Mouse (Mus musculus): ENCODE measurements around the gene Olfr1342. TPM values are rescaled to one million over a fixed set of nuclear protein-coding genes. Genes with fewer than 3 reads are reported as not detected.
A peak's percentile ranks its signal among the peaks of the same experiment; 100 is the strongest.

Olfr1342 gene
- polyA plus RNA-seq, 1 experiment, result 0.40 TPM

- TF ChIP-seq EP300 (IDR thresholded peaks at IDR 0.05; ENCODE audit: insufficient read depth, low read depth, low read length) (no peak), CTCF (IDR thresholded peaks at IDR 0.05; ENCODE audit: low read depth, low read length) (no peak), POLR2A (IDR thresholded peaks at IDR 0.05; ENCODE audit: insufficient read depth, low read length) (no peak)
- no peak overlapping the region for H3K9ac ChIP-seq (ENCODE audit: low read depth, poor library complexity, severe bottlenecking)
- no peaks in the 10 kb centered on the region for H3K27me3 ChIP-seq (ENCODE audit: control insufficient read depth, insufficient read depth, low read length, poor library complexity, severe bottlenecking)
- no peak overlapping the region for H3K4me3 ChIP-seq (ENCODE audit: low read depth, low read length)
- H3K27ac ChIP-seq (ENCODE audit: insufficient read depth, low read length), result no peak overlapping the region
- H3K4me1 ChIP-seq (ENCODE audit: control insufficient read depth, insufficient read depth, low read length), result no peaks in the 10 kb centered on the region
- no peaks in the 10 kb centered on the region for H3K36me3 ChIP-seq (ENCODE audit: control insufficient read depth, insufficient read depth, low read length, poor library complexity, severe bottlenecking)
- no peaks in the 10 kb centered on the region for H3K9me3 ChIP-seq (replicated peaks; ENCODE audit: control insufficient read depth, insufficient read depth, low read length, poor library complexity, severe bottlenecking)
Observed at GRCm38 (mm10) chr4:118721742-118722483, 29.4 kb upstream of the Olfr1342 start.

GRCm38 (mm10) chr4:118719838-118720237 lies 27.3 kb upstream of the Olfr1342 start, which contains the start of gene Olfr1340:
Olfr1340 (plus strand) TSS chr4:118720138.
- TF ChIP-seq CTCF (IDR thresholded peaks at IDR 0.05; ENCODE audit: low read depth, low read length) (no peak), POLR2A (IDR thresholded peaks at IDR 0.05; ENCODE audit: insufficient read depth, low read length) (no peak), EP300 (IDR thresholded peaks at IDR 0.05; ENCODE audit: insufficient read depth, low read depth, low read length) (no peak)
- no peaks in the 10 kb centered on the region for H3K27me3 ChIP-seq (ENCODE audit: control insufficient read depth, insufficient read depth, low read length, poor library complexity, severe bottlenecking)
- H3K9me3 ChIP-seq (replicated peaks; ENCODE audit: control insufficient read depth, insufficient read depth, low read length, poor library complexity, severe bottlenecking), result no peaks in the 10 kb centered on the region
- H3K9ac ChIP-seq (ENCODE audit: low read depth, poor library complexity, severe bottlenecking), result no peak within 1 kb of the TSS
- no peak within 1 kb of the TSS for H3K27ac ChIP-seq (ENCODE audit: insufficient read depth, low read length)
- H3K4me3 ChIP-seq (ENCODE audit: low read depth, low read length), result no peak within 1 kb of the TSS
- H3K4me1 ChIP-seq (ENCODE audit: control insufficient read depth, insufficient read depth, low read length), result no peaks in the 10 kb centered on the region
- no peaks in the 10 kb centered on the region for H3K36me3 ChIP-seq (ENCODE audit: control insufficient read depth, insufficient read depth, low read length, poor library complexity, severe bottlenecking)

GRCm38 (mm10) chr4:118711656-118712055 lies 19.1 kb upstream of the Olfr1342 start:
- Histone ChIP-seq H3K27me3 (ENCODE audit: control insufficient read depth, insufficient read depth, low read length, poor library complexity, severe bottlenecking) (no peaks in the 10 kb centered on the region), H3K9ac (ENCODE audit: low read depth, poor library complexity, severe bottlenecking) (no peak overlapping the region), H3K4me1 (ENCODE audit: control insufficient read depth, insufficient read depth, low read length) (no peaks in the 10 kb centered on the region), H3K9me3 (replicated peaks; ENCODE audit: control insufficient read depth, insufficient read depth, low read length, poor library complexity, severe bottlenecking) (0 out of 2 replicates have a peak, but pooled peaks cover 2% of the 10 kb centered on the region), H3K36me3 (ENCODE audit: control insufficient read depth, insufficient read depth, low read length, poor library complexity, severe bottlenecking) (no peaks in the 10 kb centered on the region), H3K27ac (ENCODE audit: insufficient read depth, low read length) (peak overlapping the region; percentile 79), H3K4me3 (ENCODE audit: low read depth, low read length) (no peak overlapping the region)
- TF ChIP-seq EP300 (IDR thresholded peaks at IDR 0.05; ENCODE audit: insufficient read depth, low read depth, low read length) (peak; percentile 83), CTCF (IDR thresholded peaks at IDR 0.05; ENCODE audit: low read depth, low read length) (no peak)

GRCm38 (mm10) chr4:118708086-118708485 lies 15.5 kb upstream of the Olfr1342 start:
- Histone ChIP-seq H3K4me3 (ENCODE audit: low read depth, low read length) (no peak overlapping the region), H3K9me3 (replicated peaks; ENCODE audit: control insufficient read depth, insufficient read depth, low read length, poor library complexity, severe bottlenecking) (0 out of 2 replicates have a peak, but pooled peaks cover 2% of the 10 kb centered on the region)

GRCm38 (mm10) chr4:118703223-118703622 lies 10.7 kb upstream of the Olfr1342 start, which contains the start of gene Olfr1341:
Olfr1341 (plus strand) TSS chr4:118703523.
- Histone ChIP-seq H3K27ac (ENCODE audit: insufficient read depth, low read length) (no peak within 1 kb of the TSS), H3K9ac (ENCODE audit: low read depth, poor library complexity, severe bottlenecking) (no peak within 1 kb of the TSS), H3K9me3 (replicated peaks; ENCODE audit: control insufficient read depth, insufficient read depth, low read length, poor library complexity, severe bottlenecking) (no peaks in the 10 kb centered on the region), H3K4me1 (ENCODE audit: control insufficient read depth, insufficient read depth, low read length) (no peaks in the 10 kb centered on the region), H3K27me3 (ENCODE audit: control insufficient read depth, insufficient read depth, low read length, poor library complexity, severe bottlenecking) (no peaks in the 10 kb centered on the region), H3K4me3 (ENCODE audit: low read depth, low read length) (no peak within 1 kb of the TSS), H3K36me3 (ENCODE audit: control insufficient read depth, insufficient read depth, low read length, poor library complexity, severe bottlenecking) (no peaks in the 10 kb centered on the region)
- TF ChIP-seq POLR2A (IDR thresholded peaks at IDR 0.05; ENCODE audit: insufficient read depth, low read length) (no peak), EP300 (IDR thresholded peaks at IDR 0.05; ENCODE audit: insufficient read depth, low read depth, low read length) (no peak), CTCF (IDR thresholded peaks at IDR 0.05; ENCODE audit: low read depth, low read length) (no peak)

More at GRCm38 (mm10) chr4:118708086-118708485, 15.5 kb upstream of the Olfr1342 start:
- H3K9ac ChIP-seq (ENCODE audit: low read depth, poor library complexity, severe bottlenecking), result no peak overlapping the region
- no peaks in the 10 kb centered on the region for H3K36me3 ChIP-seq (ENCODE audit: control insufficient read depth, insufficient read depth, low read length, poor library complexity, severe bottlenecking)
- TF ChIP-seq POLR2A (IDR thresholded peaks at IDR 0.05; ENCODE audit: insufficient read depth, low read length) (no peak), EP300 (IDR thresholded peaks at IDR 0.05; ENCODE audit: insufficient read depth, low read depth, low read length) (no peak), CTCF (IDR thresholded peaks at IDR 0.05; ENCODE audit: low read depth, low read length) (no peak)
- H3K4me1 ChIP-seq (ENCODE audit: control insufficient read depth, insufficient read depth, low read length), result no peaks in the 10 kb centered on the region
- no peak overlapping the region for H3K27ac ChIP-seq (ENCODE audit: insufficient read depth, low read length)
- H3K27me3 ChIP-seq (ENCODE audit: control insufficient read depth, insufficient read depth, low read length, poor library complexity, severe bottlenecking), result no peaks in the 10 kb centered on the region

- H3K4me1 ChIP-seq (ENCODE audit: control insufficient read depth, insufficient read depth, low read length), result no peaks in the 10 kb centered on the region
- H3K36me3 ChIP-seq (ENCODE audit: control insufficient read depth, insufficient read depth, low read length, poor library complexity, severe bottlenecking), result no peaks in the 10 kb centered on the region
- no peaks in the 10 kb centered on the region for H3K27me3 ChIP-seq (ENCODE audit: control insufficient read depth, insufficient read depth, low read length, poor library complexity, severe bottlenecking)
- H3K9ac ChIP-seq (ENCODE audit: low read depth, poor library complexity, severe bottlenecking), result no peak overlapping the region
- no peaks in the 10 kb centered on the region for H3K9me3 ChIP-seq (replicated peaks; ENCODE audit: control insufficient read depth, insufficient read depth, low read length, poor library complexity, severe bottlenecking)
- TF ChIP-seq CTCF (IDR thresholded peaks at IDR 0.05; ENCODE audit: low read depth, low read length), result no peak
- no peak for TF ChIP-seq POLR2A (IDR thresholded peaks at IDR 0.05; ENCODE audit: insufficient read depth, low read length)
- TF ChIP-seq EP300 (IDR thresholded peaks at IDR 0.05; ENCODE audit: insufficient read depth, low read depth, low read length), result no peak
- no peak overlapping the region for H3K4me3 ChIP-seq (ENCODE audit: low read depth, low read length)
- H3K27ac ChIP-seq (ENCODE audit: insufficient read depth, low read length), result no peak overlapping the region
Observed at GRCm38 (mm10) chr4:118693812-118694211, 1.3 kb upstream of the Olfr1342 start.
